Mouse (Mus musculus) liver, embryonic 11.5 days (tissue): ENCODE data around the gene Tmem126b. TPM values are rescaled to one million over a fixed set of nuclear protein-coding genes. Genes with fewer than 3 reads are reported as not detected.

Source experiments
- ATAC-seq: fragments of 200-750 bp; cut with Nextera tagmentation; replicated peaks from 2 replicates; pipeline ENCODE4 v1.8.0; 2017; ENCODE audit warnings: moderate number of reproducible peaks, mild to moderate bottlenecking, moderate TSS enrichment, moderate library complexity; ENCODE audit not compliant: low FRiP score
- DNase-seq: peaks from one replicate; pipeline ENCODE4 v3.0.0-alpha.2; 2017; ENCODE audit warnings: low spot score
- H3K27ac ChIP-seq: fragments of 300-500 bp; sonication (generic); 2 replicates; pipeline ENCODE4 v1.5.1; 2014; ENCODE audit warnings: mild to moderate bottlenecking, low read depth, low read length, control low read depth
- H3K27me3 ChIP-seq: fragments of 300-500 bp; sonication (generic); replicated peaks from 2 replicates; pipeline ENCODE4 v1.6.1; 2014; ENCODE audit warnings: low read length, mixed read lengths; ENCODE audit not compliant: control insufficient read depth, insufficient read depth
- H3K36me3 ChIP-seq: fragments of 300-500 bp; sonication (generic); 2 replicates; pipeline ENCODE4 v1.6.1; 2014; ENCODE audit warnings: mild to moderate bottlenecking, low read length, moderate library complexity, mixed read lengths; ENCODE audit not compliant: control insufficient read depth, insufficient read depth
- H3K4me1 ChIP-seq: fragments of 300-500 bp; sonication (generic); replicated peaks from 2 replicates; pipeline ENCODE4 v1.6.1; 2014; ENCODE audit warnings: low read length, mixed read lengths; ENCODE audit not compliant: control insufficient read depth, insufficient read depth
- H3K4me2 ChIP-seq: fragments of 300-500 bp; sonication (generic); 2 replicates; pipeline ENCODE4 v1.6.1; 2014; ENCODE audit warnings: mild to moderate bottlenecking, control low read depth, moderate library complexity
- H3K4me3 ChIP-seq: fragments of 300-500 bp; sonication (generic); 2 replicates; pipeline ENCODE4 v1.5.1; 2014; ENCODE audit warnings: low read depth, low read length, control low read depth
- H3K9ac ChIP-seq: fragments of 300-500 bp; sonication (generic); 2 replicates; pipeline ENCODE4 v1.6.1; 2014; ENCODE audit warnings: low read depth, low read length, control low read depth
- H3K9me3 ChIP-seq: fragments of 300-500 bp; sonication (generic); 2 replicates; pipeline ENCODE4 v1.6.1; 2016; ENCODE audit warnings: low read length, inconsistent platforms, mixed read lengths; ENCODE audit not compliant: control insufficient read depth
- WGBS: fragments of 180-500 bp; shearing (Covaris S2); extraction: QIAGEN DNeasy Blood & Tissue Kit; methylation state at CpG from one replicate; pipeline ENCODE4 v1.1.7; 2014; 5-methylcytosine and 5-hydroxymethylcytosine counted together
- polyA plus RNA-seq: library from polyadenylated mRNA; unstranded; fragments of >200 nt; fragmentation: Nextera tagmentation; extraction: Ambion mirVana; gene quantifications from 2 replicates; pipeline ENCODE4 v1.2.1, GENCODE M21; 2014

The Tmem126b gene
- polyA plus RNA-seq = 22.9 and 24.7 TPM in 2 replicates

DNA sequence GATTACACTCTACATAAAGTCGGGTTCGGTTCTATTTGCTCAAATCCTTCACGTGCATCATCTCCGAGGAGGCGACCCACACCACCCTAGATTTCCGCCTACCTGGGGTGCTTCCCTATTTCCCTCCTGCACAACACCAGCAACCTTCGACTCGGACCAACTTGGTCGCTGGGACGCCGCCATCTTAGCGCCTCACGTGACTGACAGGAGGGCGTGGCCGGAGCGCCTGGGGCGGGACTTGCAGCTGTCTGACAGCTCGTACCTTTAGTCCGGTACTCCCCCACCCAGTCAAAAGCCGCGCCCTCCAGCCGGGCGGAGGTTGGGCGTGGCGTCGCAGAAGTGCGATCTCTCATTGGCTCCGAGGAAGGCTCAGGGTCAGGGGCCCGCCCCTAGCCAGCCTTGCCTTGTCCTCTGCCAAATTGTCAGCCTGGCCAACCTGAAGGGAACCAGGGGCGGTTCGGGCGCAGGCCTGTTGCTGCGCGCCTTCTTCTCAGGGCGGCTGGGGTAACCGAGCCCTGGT is at the start of gene Tmem126b:
Gene Tmem126b (minus strand): TSS at position 209 of the 520 bp plus-strand sequence.
- Histone ChIP-seq H3K27me3 (no peaks in the 10 kb centered on the region), H3K4me1 (peaks cover 7% of the 10 kb centered on the region), H3K36me3 (no peaks in the 10 kb centered on the region), H3K4me3 (peak within 1 kb of the TSS; percentile 65), H3K9ac (peak within 1 kb of the TSS; percentile 75), H3K9me3 (no peaks in the 10 kb centered on the region), H3K4me2 (peak within 1 kb of the TSS; percentile 98), H3K27ac (peak within 1 kb of the TSS; percentile 9; the same call in 1 of the 2 replicates)
- WGBS = under 1% methylated on average over 36 of the region's 36 CpGs
- DNase-seq = peak; percentile 97
- peak; percentile 100 for ATAC-seq

DNA sequence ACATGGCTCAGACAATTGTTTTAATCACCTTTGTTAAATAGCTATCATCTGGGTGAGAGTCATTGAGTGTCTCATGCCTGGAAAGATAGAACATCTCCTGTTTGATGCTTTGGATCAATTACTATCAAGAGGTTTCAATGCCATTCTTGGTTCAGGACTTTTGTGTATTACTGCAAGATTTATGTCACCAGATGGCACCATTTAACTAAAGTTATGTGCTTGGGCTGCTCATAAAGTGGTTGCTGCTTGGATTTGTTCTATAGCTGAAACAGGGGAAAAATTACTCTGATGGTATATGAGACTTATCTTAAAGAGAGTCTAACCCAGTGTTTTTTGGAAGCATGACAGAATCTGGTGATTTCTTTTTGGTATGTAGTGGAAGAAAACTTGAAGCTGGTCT is 36.5 kb upstream of the Tmem126b start:
- Histone ChIP-seq H3K27ac (no peak overlapping the region), H3K4me1 (no peaks in the 10 kb centered on the region), H3K36me3 (no peaks in the 10 kb centered on the region), H3K9ac (no peak overlapping the region), H3K4me2 (no peak overlapping the region), H3K27me3 (no peaks in the 10 kb centered on the region), H3K9me3 (no peaks in the 10 kb centered on the region), H3K4me3 (no peak overlapping the region)
- no peak for DNase-seq
- no peak for ATAC-seq

DNA sequence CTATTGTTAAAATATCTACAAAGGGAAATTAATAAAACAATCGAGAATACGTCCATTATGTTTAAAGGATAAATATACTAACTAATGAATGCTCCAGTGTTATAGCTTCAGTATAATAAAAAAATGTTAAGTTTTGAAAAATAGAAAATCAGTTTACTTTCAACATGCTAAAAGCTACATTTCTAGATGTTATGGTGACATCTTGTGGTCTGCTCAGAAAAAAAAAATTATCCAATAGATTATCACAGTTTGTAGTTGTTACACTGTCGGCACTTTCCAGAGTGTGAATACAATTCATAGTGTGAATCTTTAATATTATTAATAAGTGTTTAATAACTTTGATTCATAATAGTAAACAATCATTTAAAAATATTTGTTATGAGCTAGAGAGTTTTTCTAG is 32.3 kb upstream of the Tmem126b start:
- no peak overlapping the region for H3K9ac ChIP-seq
- no peak for ATAC-seq
- WGBS = 70% methylated on average over 3 of the region's 3 CpGs
- H3K4me3 ChIP-seq = no peak overlapping the region
- H3K4me2 ChIP-seq = no peak overlapping the region
- no peaks in the 10 kb centered on the region for H3K4me1 ChIP-seq
- H3K27ac ChIP-seq = no peak overlapping the region
- no peaks in the 10 kb centered on the region for H3K36me3 ChIP-seq
- no peak for DNase-seq
- no peaks in the 10 kb centered on the region for H3K27me3 ChIP-seq
- H3K9me3 ChIP-seq = no peaks in the 10 kb centered on the region

DNA sequence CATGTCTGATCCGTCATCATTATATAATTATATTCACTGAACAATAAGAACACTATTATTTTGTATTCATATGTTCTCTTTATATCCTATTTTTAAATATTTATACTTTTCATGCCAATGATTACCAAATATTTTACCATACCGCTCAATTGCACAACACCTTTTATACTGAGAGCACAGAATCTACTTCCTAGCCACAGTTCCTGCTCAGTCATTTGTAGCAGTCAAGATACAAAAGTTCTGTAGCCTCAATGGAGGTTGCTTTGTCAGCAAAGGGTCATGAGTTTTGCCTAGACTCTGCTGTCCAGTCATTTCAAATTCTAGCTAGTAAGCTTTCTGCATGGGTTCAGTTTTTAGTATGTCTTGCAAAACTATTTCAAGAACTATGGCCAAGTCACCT is 6.8 kb upstream of the Tmem126b start:
- H3K36me3 ChIP-seq = no peaks in the 10 kb centered on the region
- H3K27ac ChIP-seq = no peak overlapping the region
- ATAC-seq (no peak), DNase-seq (no peak)
- no peaks in the 10 kb centered on the region for H3K27me3 ChIP-seq
- no peak overlapping the region for H3K9ac ChIP-seq
- no peak overlapping the region for H3K4me3 ChIP-seq
- H3K9me3 ChIP-seq = no peaks in the 10 kb centered on the region
- WGBS = 89% methylated on average over 2 of the region's 2 CpGs
- H3K4me1 ChIP-seq = no peaks in the 10 kb centered on the region
- no peak overlapping the region for H3K4me2 ChIP-seq

DNA sequence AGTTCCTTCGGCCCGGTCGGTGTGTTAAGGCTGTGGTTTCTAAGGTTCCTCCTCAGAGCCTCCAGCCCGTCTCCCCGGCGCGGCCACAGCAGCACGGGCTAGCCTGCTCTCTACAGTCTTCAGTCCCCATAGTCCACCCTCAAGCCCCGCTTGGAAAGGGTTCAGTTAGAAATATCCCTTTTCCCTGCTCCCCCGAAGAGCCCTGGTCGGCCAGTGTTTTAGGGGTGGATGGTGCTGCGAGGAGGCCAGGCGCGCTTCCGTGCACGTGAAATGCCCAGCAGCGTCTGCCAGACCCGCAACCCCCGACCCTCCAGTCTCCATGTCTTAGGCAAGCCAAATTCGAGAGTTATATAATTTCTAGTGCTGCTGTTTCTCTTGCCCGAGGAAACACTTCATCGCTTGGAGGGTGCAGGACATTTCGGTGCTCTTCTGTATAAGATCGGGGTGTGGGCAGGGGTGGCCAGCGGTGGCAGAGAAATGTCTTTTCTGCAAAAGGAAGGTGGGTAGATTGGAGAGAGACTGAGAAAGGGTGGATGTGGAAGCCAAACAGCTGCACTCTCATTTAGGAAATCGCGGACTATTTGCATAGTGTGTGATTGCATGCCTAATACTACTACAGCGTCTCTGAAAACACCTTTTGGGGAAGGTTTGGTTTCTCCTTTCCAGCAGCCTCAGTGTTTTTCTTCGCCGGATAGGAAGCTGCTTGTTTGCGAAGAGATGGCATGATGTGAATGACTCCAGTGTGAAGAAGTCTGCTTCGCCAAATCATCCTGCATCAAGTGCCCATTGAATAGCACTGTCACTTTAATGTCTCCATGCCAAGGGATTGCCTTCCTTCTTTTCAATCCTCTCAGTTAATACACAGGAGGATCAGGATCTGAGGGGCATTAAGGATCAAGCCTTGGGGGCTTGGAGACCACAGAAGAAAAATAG is 778 bp upstream of the Tmem126b start, which contains the start of gene Dlg2:
Gene Dlg2 (plus strand): TSS at position 360 of the 933 bp plus-strand sequence.
- H3K36me3 ChIP-seq = no peaks in the 10 kb centered on the region
- H3K27me3 ChIP-seq = no peaks in the 10 kb centered on the region
- ATAC-seq (no peak; the same call in 1 of the 2 replicates), DNase-seq (no peak)
- H3K9ac ChIP-seq = peak within 1 kb of the TSS; percentile 75
- 2% methylated on average over 32 of the region's 32 CpGs for WGBS
- no peaks in the 10 kb centered on the region for H3K9me3 ChIP-seq
- H3K27ac ChIP-seq = peak within 1 kb of the TSS; percentile 9; the same call in 1 of the 2 replicates
- peaks cover 7% of the 10 kb centered on the region for H3K4me1 ChIP-seq
- H3K4me2 ChIP-seq = peak within 1 kb of the TSS; percentile 98
- H3K4me3 ChIP-seq = peak within 1 kb of the TSS; percentile 65

DNA sequence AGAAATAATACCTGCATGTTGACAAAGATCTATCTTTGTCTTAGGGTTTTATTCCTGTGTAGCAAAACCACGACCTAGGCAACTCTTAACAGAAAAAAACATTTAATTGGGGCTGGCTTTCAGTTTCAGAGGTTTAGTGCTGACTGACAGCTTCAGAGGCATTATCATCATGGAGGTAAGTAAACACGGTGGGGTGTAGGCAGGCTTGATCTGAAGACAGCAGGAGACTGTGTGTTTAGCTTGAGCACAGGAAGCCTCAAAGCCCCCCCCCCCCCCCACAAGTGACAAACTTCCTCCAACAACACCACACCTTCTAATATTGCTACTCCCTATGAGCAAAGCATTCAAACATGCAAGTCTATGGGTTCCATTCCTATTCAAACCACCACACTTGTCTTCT is 2.3 kb downstream of the Tmem126b start:
- H3K9ac ChIP-seq = no peak overlapping the region
- 48% methylated on average over 2 of the region's 2 CpGs for WGBS
- no peak overlapping the region for H3K4me2 ChIP-seq
- H3K4me3 ChIP-seq = no peak overlapping the region
- H3K27ac ChIP-seq = no peak overlapping the region
- DNase-seq (no peak), ATAC-seq (no peak)
- H3K36me3 ChIP-seq = no peaks in the 10 kb centered on the region; the same call in 1 of the 2 replicates
- no peaks in the 10 kb centered on the region for H3K27me3 ChIP-seq
- H3K4me1 ChIP-seq = peaks cover 7% of the 10 kb centered on the region
- no peaks in the 10 kb centered on the region for H3K9me3 ChIP-seq

GRCm38 (mm10) chr7:90461441-90461840 is 14.4 kb downstream of the Tmem126b start:
- no peak for DNase-seq
- H3K27ac ChIP-seq = no peak overlapping the region
- H3K9me3 ChIP-seq = no peaks in the 10 kb centered on the region
- H3K4me2 ChIP-seq = peak overlapping the region; percentile 47
- no peak overlapping the region for H3K9ac ChIP-seq
- ATAC-seq = no peak
- no peaks in the 10 kb centered on the region for H3K36me3 ChIP-seq
- H3K4me3 ChIP-seq = no peak overlapping the region
- H3K27me3 ChIP-seq = no peaks in the 10 kb centered on the region
- H3K4me1 ChIP-seq = no peaks in the 10 kb centered on the region; the same call in 1 of the 2 replicates
- 90% methylated on average over 5 of the region's 5 CpGs for WGBS

- 0 out of 2 replicates have a peak overlapping the region, but pooled peaks have one; percentile 2 for H3K4me3 ChIP-seq
- peaks cover 4% of the 10 kb centered on the region for H3K4me1 ChIP-seq
- no peak overlapping the region for H3K27ac ChIP-seq
- H3K36me3 ChIP-seq = no peaks in the 10 kb centered on the region
- H3K9me3 ChIP-seq = no peaks in the 10 kb centered on the region
- no peaks in the 10 kb centered on the region for H3K27me3 ChIP-seq
- WGBS = 16% methylated on average over 14 of the region's 14 CpGs
- ATAC-seq (peak; percentile 59), DNase-seq (peak; percentile 43)
- peak overlapping the region; percentile 47 for H3K4me2 ChIP-seq
- 0 out of 2 replicates have a peak overlapping the region, but pooled peaks have one; percentile 30 for H3K9ac ChIP-seq
Measured at GRCm38 (mm10) chr7:90460930-90461329, 14.9 kb downstream of the Tmem126b start.
